Mouse (Mus musculus) cerebellum, postnatal 10 days (tissue): ENCODE results near the gene Ptpdc1.

Experiments used
- DNase-seq, 2 experiments: peaks; one replicate each; pipeline ENCODE4 v3.0.0; 2021; ENCODE audit warnings: mixed read lengths in 2 of 2

Gene Ptpdc1

GRCm38 (mm10) chr13:48625433-48626184, at the start of gene Ptpdc1:
Gene Ptpdc1, minus strand, starts transcription at chr13:48625664.
- DNase-seq: peak; percentile 98

DNA sequence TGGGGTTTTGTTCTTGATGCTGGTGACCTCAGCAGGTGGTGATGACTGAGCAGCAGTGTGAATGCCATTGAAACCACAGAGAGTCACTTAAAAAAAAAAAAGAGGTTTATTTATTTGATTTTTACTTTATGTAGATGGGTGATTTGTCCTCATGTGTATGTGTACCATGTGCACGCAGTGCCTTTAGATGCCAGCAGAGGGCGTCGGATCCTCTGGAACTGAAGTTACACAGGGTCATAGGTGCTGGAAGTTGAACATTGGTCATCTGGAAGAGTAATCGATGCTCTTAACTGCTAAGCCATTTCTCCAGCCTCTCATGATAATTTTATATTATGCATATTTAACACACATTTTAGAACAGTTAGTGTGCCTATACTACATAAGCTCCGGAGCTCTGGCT, 49.1 kb upstream of the Ptpdc1 start:
- no peak for DNase-seq

GRCm38 (mm10) chr13:48672312-48672840, 46.9 kb upstream of the Ptpdc1 start:
- DNase-seq: no peak

- peak; percentile 37 to 42 for DNase-seq
Observed at GRCm38 (mm10) chr13:48668976-48669534, 43.6 kb upstream of the Ptpdc1 start.

- peak; percentile 43 to 44 for DNase-seq
Observed at GRCm38 (mm10) chr13:48668091-48668975, 42.9 kb upstream of the Ptpdc1 start.

DNA sequence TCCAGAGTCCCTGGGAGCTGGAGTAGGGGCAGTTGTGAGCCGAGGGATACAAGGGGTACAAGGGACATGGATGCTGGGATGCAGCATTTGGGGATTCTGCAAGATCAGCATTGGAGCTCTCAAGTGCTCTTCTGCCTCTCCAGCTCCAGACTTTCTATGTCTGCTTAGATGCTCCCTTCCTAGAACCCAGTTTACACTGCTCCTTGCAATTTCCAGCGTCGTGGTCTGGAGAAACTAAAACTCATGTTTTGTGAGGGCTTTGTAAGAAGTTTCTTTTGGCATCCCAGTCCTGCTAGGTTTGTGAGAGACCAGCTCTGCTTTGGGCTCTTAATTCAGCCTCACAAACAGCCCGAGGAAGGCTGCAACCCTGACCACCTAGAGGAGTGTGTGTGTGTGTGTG, 42.0 kb upstream of the Ptpdc1 start:
- DNase-seq: no peak

DNA sequence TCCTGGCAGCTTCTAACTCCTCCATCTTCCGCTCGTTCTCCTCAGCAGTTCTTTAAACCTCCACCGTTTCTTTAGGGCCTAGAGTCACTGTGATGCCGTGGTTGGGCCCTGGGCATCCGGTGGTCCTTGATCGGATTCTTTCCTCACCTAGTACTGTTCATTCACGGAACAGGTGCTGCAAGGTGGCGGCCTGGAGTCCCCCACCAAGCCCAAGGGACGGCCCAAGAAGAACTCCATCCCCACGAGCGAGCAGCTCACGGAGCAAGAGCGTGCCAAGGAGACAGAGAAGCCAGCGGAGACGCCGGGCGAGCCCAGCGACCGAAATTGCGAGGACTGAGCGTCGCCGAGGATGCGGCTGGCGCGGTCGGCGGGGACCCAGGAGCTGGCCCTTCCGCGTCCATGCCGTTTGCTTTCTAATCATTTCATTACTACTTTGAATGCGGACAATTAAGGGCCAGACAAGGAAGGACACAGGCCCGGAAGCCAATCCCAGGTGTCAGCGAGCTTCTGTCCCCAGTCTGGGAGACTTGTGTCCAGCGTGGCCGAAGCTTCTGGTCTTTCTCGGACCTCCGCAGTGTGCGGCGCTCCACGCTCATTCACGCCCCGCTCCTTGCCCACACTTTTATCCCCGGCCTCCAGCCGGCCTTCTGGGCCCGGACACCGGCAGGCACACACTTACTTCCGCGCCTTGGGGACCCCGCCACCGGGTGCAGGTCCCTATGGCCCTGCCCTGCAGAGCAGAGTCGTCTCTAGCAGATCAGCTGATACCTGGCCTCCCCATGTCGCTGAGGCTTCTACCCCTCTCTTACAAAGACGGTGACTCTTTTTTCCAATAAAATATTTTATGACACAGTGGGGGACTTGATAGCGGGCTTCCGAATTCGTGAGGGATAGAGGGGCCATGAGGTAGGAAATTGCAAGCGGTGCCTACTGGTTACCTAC, 40.5 kb upstream of the Ptpdc1 start:
- peak; percentile 24 to 44 for DNase-seq

GRCm38 (mm10) chr13:48664916-48665655, 39.6 kb upstream of the Ptpdc1 start:
- peak; percentile 48 to 54 for DNase-seq

GRCm38 (mm10) chr13:48663988-48664339, 38.5 kb upstream of the Ptpdc1 start:
- no peak for DNase-seq

- peak in 1 of 2 experiments; percentile 47 for DNase-seq
Observed at GRCm38 (mm10) chr13:48663211-48663987, 37.9 kb upstream of the Ptpdc1 start.

GRCm38 (mm10) chr13:48662431-48663143, 37.1 kb upstream of the Ptpdc1 start, which contains the start of gene Barx1:
Gene Barx1, plus strand, starts transcription at chr13:48662998.
- no peak for DNase-seq

DNA sequence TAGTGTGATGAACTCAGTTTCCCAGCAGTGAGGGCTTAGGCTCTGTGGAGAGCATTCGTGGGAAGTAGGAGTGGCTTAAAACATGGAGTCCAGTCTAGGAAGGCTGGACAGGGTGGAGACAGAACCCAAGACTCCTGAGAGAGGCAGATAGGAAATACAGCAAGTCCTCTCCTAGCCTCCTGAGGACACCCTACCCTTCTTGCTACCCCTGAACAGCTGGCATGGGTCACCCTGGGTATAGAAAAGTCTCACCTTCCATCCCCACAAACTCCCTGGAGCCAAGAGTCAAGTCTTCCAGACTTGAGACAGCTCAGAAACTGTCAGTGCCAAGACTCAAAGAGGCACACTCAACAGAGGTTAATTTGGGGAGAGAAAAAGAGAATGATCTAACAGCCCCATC, 36.1 kb upstream of the Ptpdc1 start:
- no peak for DNase-seq

DNA sequence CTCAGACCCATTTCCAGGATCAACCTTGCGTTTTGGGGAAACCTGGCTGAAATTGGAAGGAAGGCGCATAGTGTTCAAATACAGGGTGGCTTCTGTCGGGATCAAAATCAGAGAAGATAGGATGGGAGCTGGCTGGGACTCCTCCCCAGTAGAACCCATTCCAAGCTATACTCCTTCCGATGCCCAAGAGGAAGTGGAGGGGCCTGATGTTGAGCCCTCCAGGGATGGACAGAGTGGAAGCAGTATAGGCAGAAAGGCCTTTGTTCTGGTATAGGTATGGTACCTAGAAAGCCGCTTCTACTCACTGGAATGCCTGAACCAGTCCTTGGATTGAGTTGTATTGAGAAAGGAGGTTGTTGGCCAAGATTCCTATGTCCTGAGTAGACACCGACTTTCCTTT, 35.3 kb upstream of the Ptpdc1 start:
- peak in 1 of 2 experiments; percentile 10 for DNase-seq

- DNase-seq: peak; percentile 42 to 43
Observed at GRCm38 (mm10) chr13:48660221-48660734, 34.8 kb upstream of the Ptpdc1 start.

- DNase-seq: peak in 1 of 2 experiments; percentile 49
Observed at GRCm38 (mm10) chr13:48659254-48660220, 34.1 kb upstream of the Ptpdc1 start.

DNA sequence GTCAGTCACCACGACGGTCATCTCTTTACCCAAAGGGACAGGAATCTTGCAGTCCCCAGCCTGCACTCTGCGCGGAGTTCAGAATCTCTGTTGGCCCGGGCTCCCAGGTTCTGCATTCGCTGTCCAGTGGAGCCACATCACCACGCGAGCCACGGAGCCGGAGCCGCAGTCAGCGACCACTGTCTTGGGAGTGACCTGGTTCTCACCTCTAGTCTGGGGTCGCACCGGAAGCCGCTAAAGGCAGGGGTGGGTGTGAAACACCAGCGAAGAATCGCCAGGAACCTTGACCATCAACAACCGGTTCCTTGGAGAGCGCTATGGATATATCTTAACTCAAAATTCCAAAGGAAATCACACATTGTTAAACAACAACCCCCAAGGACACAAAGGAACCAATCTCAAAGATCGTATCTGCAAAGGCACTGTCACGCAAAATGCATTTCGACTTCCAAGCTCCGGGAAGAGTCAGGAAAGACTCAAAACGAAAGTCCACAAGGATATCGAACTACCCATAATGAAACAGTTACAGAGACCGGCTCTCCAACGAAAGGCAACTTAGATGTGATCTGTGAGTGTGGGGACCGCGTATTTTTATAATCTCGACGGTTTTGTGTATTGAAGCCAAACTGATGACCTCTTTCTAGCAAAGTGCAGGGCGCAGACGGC, 33.3 kb upstream of the Ptpdc1 start:
- peak; percentile 28 to 55 for DNase-seq

GRCm38 (mm10) chr13:48657791-48658190, 32.3 kb upstream of the Ptpdc1 start:
- DNase-seq: no peak

- peak; percentile 82 to 91 for DNase-seq
Observed at GRCm38 (mm10) chr13:48655637-48656036, 30.2 kb upstream of the Ptpdc1 start.
